Mouse (Mus musculus) lung, postnatal 0 days (tissue): ENCODE measurements around the gene Nr2f2. TPM values are rescaled to one million over a fixed set of nuclear protein-coding genes. Genes with fewer than 3 reads are reported as not detected.

Source experiments
- ATAC-seq: fragments of 200-750 bp; cut with Nextera tagmentation; 2 replicates; pipeline ENCODE4 v1.8.0; 2017; ENCODE audit warnings: moderate library complexity
- DNase-seq: peaks from one replicate; pipeline ENCODE4 v3.0.0-alpha.2; 2016; ENCODE audit warnings: low spot score
- H3K27ac ChIP-seq: fragments of 300-500 bp; sonication (generic); 2 replicates; pipeline ENCODE4 v1.5.1; 2014; ENCODE audit warnings: antibody characterized with exemption, mild to moderate bottlenecking, low read length, mixed read lengths
- H3K27me3 ChIP-seq: fragments of 300-500 bp; sonication (generic); replicated peaks from 2 replicates; pipeline ENCODE4 v1.6.1; 2014; ENCODE audit warnings: low read length, mixed read lengths; ENCODE audit not compliant: insufficient read depth
- H3K36me3 ChIP-seq: fragments of 300-500 bp; sonication (generic); 2 replicates; pipeline ENCODE4 v1.6.1; 2014; ENCODE audit warnings: low read length, mixed read lengths; ENCODE audit not compliant: insufficient read depth
- H3K4me1 ChIP-seq: fragments of 300-500 bp; sonication (generic); 2 replicates; pipeline ENCODE4 v1.6.1; 2014; ENCODE audit warnings: antibody characterized with exemption, low read depth, low read length, mixed read lengths; ENCODE audit not compliant: insufficient read depth
- H3K4me2 ChIP-seq: fragments of 300-500 bp; sonication (generic); replicated peaks from 2 replicates; pipeline ENCODE4 v1.6.1; 2014; ENCODE audit warnings: low read depth, mild to moderate bottlenecking, low read length, moderate library complexity, mixed read lengths
- H3K4me3 ChIP-seq: fragments of 300-500 bp; sonication (generic); 2 replicates; pipeline ENCODE4 v1.5.1; 2014; ENCODE audit warnings: low read depth, low read length
- H3K9ac ChIP-seq: fragments of 300-500 bp; sonication (generic); replicated peaks from 2 replicates; pipeline ENCODE4 v1.6.1; 2014; ENCODE audit warnings: low read depth, mild to moderate bottlenecking
- H3K9me3 ChIP-seq: fragments of 300-500 bp; sonication (generic); 2 replicates; pipeline ENCODE4 v1.6.1; 2016; ENCODE audit warnings: low read length, mixed read lengths
- CTCF ChIP-seq: IDR thresholded peaks from 2 replicates; pipeline ENCODE4 v1.5.1; 2016; ENCODE audit warnings: antibody characterized with exemption, mild to moderate bottlenecking
- EP300 ChIP-seq: IDR thresholded peaks from 2 replicates; pipeline ENCODE4 v1.6.1; 2016; ENCODE audit warnings: antibody characterized with exemption, mild to moderate bottlenecking, control low read depth
- WGBS: fragments of 180-500 bp; shearing (Covaris S2); extraction: QIAGEN DNeasy Blood & Tissue Kit; methylation state at CpG from one replicate; pipeline ENCODE4 v1.1.7; 2014; 5-methylcytosine and 5-hydroxymethylcytosine counted together
- polyA plus RNA-seq: library from polyadenylated mRNA; unstranded; fragments of >200 nt; fragmentation: Nextera tagmentation; extraction: Ambion mirVana; gene quantifications from 2 replicates; pipeline ENCODE4 v1.2.1, GENCODE M21; 2015

Nr2f2 gene
- polyA plus RNA-seq, 1 experiment from 2014 or later = 72.7 TPM

- TF ChIP-seq CTCF (no peak), EP300 (no peak)
- ATAC-seq (no peak), DNase-seq (no peak)
- Histone ChIP-seq H3K27ac (no peak overlapping the region), H3K9ac (no peak overlapping the region), H3K4me2 (no peak overlapping the region), H3K36me3 (no peaks in the 10 kb centered on the region), H3K9me3 (no peaks in the 10 kb centered on the region), H3K27me3 (peaks cover 23% of the 10 kb centered on the region), H3K4me3 (no peak overlapping the region), H3K4me1 (peaks cover 10% of the 10 kb centered on the region; the same call in 1 of the 2 replicates)
- 46% methylated on average over 19 of the region's 19 CpGs for WGBS
Observed at GRCm38 (mm10) chr7:70329521-70330206, 36.9 kb downstream of the Nr2f2 start.

GRCm38 (mm10) chr7:70329037-70329516 is 37.5 kb downstream of the Nr2f2 start:
- Histone ChIP-seq H3K4me1 (peaks cover 7% of the 10 kb centered on the region; the same call in 1 of the 2 replicates), H3K27ac (no peak overlapping the region), H3K4me3 (no peak overlapping the region), H3K9ac (no peak overlapping the region), H3K36me3 (no peaks in the 10 kb centered on the region), H3K4me2 (no peak overlapping the region), H3K27me3 (peaks cover 27% of the 10 kb centered on the region), H3K9me3 (no peaks in the 10 kb centered on the region)
- no peak for TF ChIP-seq EP300
- no peak for TF ChIP-seq CTCF
- WGBS = 67% methylated on average over 6 of the region's 6 CpGs
- no peak for DNase-seq
- ATAC-seq = no peak

DNA sequence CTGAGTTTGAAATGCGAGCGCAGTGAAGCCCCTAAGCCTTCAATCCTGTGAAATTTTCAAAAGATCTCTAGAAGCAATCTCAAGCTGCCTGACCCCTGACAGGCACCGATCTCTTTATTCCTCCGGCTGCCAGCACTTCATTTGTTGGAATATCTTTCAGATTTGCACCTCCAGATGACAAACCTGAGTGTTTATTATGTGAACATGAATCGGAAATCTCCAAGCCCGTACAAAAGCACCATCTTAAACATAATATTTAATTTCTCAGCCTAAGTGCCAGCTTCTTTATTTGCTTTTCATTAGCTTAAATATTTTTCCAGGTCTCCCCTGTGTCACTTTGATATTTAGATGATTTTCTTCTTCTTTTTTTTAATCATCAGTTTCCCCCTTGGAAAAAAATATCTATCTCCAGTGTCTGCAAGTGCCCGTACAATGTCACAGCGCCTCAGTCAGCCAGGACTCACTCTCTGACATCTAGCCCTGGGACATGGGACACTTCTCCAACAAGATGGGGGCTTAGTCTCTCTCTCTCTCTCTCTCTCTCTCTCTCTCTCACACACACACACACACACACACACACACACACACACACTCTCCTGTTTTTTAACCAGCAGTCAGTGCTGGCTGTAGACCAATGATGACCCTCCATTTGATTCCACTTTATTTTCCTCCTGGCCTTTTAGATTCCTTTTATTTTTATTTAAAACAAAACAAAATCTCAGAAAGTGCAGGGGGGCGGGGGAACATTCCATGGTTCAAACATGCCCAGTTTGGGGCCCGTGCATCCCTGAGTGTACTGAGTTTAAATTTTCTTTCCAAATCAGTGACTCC is 38.1 kb downstream of the Nr2f2 start:
- WGBS = 49% methylated on average over 10 of the region's 10 CpGs
- TF ChIP-seq EP300 = no peak
- TF ChIP-seq CTCF = no peak
- Histone ChIP-seq H3K9me3 (no peaks in the 10 kb centered on the region), H3K36me3 (no peaks in the 10 kb centered on the region), H3K4me1 (peaks cover 7% of the 10 kb centered on the region; the same call in 1 of the 2 replicates), H3K4me2 (no peak overlapping the region), H3K4me3 (no peak overlapping the region), H3K27ac (no peak overlapping the region), H3K9ac (no peak overlapping the region), H3K27me3 (peaks cover 27% of the 10 kb centered on the region)
- ATAC-seq (no peak), DNase-seq (no peak)

DNA sequence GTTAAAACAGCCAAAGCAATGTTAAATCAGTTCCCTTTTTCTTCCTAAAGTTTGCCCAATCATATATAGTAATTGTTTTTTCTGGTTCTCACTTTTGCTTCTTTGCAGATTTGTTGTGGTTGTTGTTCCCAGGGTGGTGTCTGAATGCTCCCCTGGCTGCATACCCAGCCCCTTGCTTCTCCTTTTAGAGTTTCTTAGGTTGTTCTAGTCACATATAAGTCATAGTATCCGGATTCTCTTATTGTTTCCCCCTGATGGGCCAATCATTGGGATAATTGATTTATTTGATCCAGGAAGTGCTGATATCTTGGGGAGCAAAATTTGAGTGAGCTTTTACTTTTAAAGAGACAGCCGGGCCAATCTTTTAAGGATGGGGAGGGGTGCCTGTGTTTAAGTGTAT is 39.3 kb downstream of the Nr2f2 start:
- WGBS = 57% methylated on average over 2 of the region's 2 CpGs
- Histone ChIP-seq H3K27ac (no peak overlapping the region), H3K9ac (no peak overlapping the region), H3K9me3 (no peaks in the 10 kb centered on the region), H3K4me3 (no peak overlapping the region), H3K4me2 (no peak overlapping the region), H3K27me3 (peaks cover 31% of the 10 kb centered on the region), H3K36me3 (no peaks in the 10 kb centered on the region), H3K4me1 (peaks cover 7% of the 10 kb centered on the region; the same call in 1 of the 2 replicates)
- ATAC-seq (no peak), DNase-seq (no peak)
- TF ChIP-seq EP300 = no peak
- TF ChIP-seq CTCF = no peak

- Histone ChIP-seq H3K27ac (no peak overlapping the region), H3K9me3 (no peaks in the 10 kb centered on the region), H3K4me3 (no peak overlapping the region), H3K4me1 (peaks cover 7% of the 10 kb centered on the region; the same call in 1 of the 2 replicates), H3K9ac (no peak overlapping the region), H3K27me3 (peaks cover 31% of the 10 kb centered on the region), H3K4me2 (no peak overlapping the region), H3K36me3 (no peaks in the 10 kb centered on the region)
- DNase-seq (no peak), ATAC-seq (no peak)
- WGBS = 21% methylated on average over 21 of the region's 21 CpGs
- TF ChIP-seq EP300 (no peak), CTCF (no peak)
Observed at GRCm38 (mm10) chr7:70326176-70327035, 40.1 kb downstream of the Nr2f2 start.
